Mouse (Mus musculus) neural tube, embryonic 13.5 days (tissue): ENCODE data around the gene Gimap9. TPM values are rescaled to one million over a fixed set of nuclear protein-coding genes. Genes with fewer than 3 reads are reported as not detected.

Experiments used
- ATAC-seq: fragments of 200-750 bp; cut with Nextera tagmentation; 2 replicates; pipeline ENCODE4 v1.8.0; 2017; ENCODE audit warnings: low read depth, mild to moderate bottlenecking, moderate TSS enrichment, moderate library complexity
- H3K27ac ChIP-seq: fragments of 300-500 bp; sonication (generic); replicated peaks from 2 replicates; pipeline ENCODE4 v1.5.1; 2015; ENCODE audit warnings: moderate library complexity, mild to moderate bottlenecking, inconsistent platforms
- H3K27me3 ChIP-seq: fragments of 300-500 bp; sonication (generic); 2 replicates; pipeline ENCODE4 v1.6.1; 2015; ENCODE audit warnings: mild to moderate bottlenecking, inconsistent platforms
- H3K36me3 ChIP-seq: fragments of 300-500 bp; sonication (generic); 2 replicates; pipeline ENCODE4 v1.6.1; 2015; ENCODE audit warnings: mild to moderate bottlenecking, inconsistent platforms
- H3K4me1 ChIP-seq: fragments of 300-500 bp; sonication (generic); replicated peaks from 2 replicates; pipeline ENCODE4 v1.6.1; 2015; ENCODE audit warnings: inconsistent platforms
- H3K4me2 ChIP-seq: fragments of 300-500 bp; sonication (generic); 2 replicates; pipeline ENCODE4 v1.6.1; 2015; ENCODE audit warnings: inconsistent platforms, mild to moderate bottlenecking, moderate library complexity
- H3K4me3 ChIP-seq: fragments of 300-500 bp; sonication (generic); 2 replicates; pipeline ENCODE4 v1.5.1; 2015; ENCODE audit warnings: mild to moderate bottlenecking, inconsistent platforms
- H3K9ac ChIP-seq: fragments of 300-500 bp; sonication (generic); 2 replicates; pipeline ENCODE4 v1.6.1; 2015; ENCODE audit warnings: moderate library complexity, mild to moderate bottlenecking, inconsistent platforms
- H3K9me3 ChIP-seq: fragments of 300-500 bp; sonication (generic); 2 replicates; pipeline ENCODE4 v1.6.1; 2016; ENCODE audit warnings: inconsistent platforms
- WGBS: fragments of 180-500 bp; shearing (Covaris S2); methylation state at CpG from one replicate; pipeline ENCODE4 v1.1.7; 2015; 5-methylcytosine and 5-hydroxymethylcytosine counted together
- polyA plus RNA-seq: library from polyadenylated mRNA; unstranded; fragments of >200 nt; fragmentation: Nextera tagmentation; extraction: Ambion mirVana; gene quantifications from 2 replicates; pipeline ENCODE4 v1.2.1, GENCODE M21; 2015

The Gimap9 gene
- polyA plus RNA-seq = 1.6 and 2.7 TPM in 2 replicates

DNA sequence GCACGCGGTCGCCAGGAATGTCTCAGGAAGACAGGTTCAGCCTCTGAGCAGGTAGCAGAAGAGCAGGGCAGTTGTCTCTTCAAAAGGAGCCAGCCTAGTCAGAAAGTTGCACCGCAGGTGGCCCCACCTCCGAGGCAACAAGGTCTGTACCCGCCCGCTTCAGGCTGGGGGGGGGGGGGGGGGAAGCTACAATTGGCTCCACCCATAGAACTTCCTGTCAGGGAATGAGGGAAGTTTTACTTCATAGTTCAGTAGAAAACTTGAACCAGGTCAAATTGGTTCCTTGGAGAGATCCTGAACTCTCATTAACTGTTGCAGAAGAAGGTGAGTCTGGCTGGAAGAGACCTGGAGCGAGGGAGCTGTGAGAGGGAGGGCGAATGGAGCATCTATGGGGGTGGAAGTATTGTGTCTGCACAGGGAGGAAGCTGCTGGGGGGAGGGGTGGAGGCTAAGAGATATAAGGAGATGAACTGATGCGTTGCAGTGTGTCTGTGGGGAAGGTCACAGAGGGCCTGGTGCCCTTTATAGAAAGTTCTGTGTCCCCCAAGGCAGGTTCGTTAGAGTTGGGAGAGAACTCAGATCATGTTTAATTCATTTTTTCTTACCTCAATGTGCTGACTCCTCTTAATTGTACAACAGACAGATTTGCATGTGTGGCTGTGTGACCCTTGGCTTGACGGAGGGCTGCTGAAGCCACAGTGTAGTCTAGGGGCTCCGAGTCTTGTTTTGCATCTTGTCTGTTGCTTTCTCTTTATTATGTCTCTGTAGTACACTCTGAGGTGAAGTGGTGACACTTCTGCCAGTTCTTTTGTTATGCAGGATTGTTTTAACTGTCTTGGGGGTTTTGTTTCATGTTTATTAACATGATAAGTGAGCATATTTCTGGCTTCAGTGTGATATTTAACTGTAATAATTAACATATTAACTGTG is at the start of gene Gimap9:
TSS of gene Gimap9 (plus strand) at position 199 of the 929 bp plus-strand sequence.
- Histone ChIP-seq H3K9ac (0 out of 2 replicates have a peak within 1 kb of the TSS, but pooled peaks have one; percentile 8), H3K27ac (no peak within 1 kb of the TSS), H3K4me2 (peak within 1 kb of the TSS; percentile 33), H3K36me3 (no peaks in the 10 kb centered on the region), H3K9me3 (no peaks in the 10 kb centered on the region), H3K4me3 (peak within 1 kb of the TSS; percentile 15; the same call in 1 of the 2 replicates), H3K4me1 (no peaks in the 10 kb centered on the region), H3K27me3 (no peaks in the 10 kb centered on the region)
- no peak for ATAC-seq
- WGBS = 34% methylated on average over 13 of the region's 13 CpGs

DNA sequence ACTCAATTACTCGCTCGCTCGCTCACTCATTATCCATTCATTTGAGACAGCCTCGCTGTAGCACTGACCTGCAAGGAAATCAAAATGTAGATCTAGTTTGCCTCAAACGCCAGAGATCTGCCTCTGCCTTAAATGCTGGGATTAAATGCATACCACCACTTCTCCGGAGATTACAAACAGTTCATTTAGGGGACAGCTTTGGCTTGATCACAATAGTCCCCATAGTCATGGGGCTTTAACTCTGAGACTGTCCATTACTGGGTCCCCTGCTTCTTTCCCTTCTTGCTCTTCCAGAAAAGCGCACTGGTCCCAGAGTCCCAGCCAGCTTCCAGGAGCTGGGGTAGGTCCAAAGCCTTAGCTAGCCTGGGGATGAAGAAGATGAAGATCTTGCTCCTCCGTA is 49.5 kb upstream of the Gimap9 start, which contains the start of gene AI854703:
TSS of gene AI854703 (plus strand) at position 301 of the 400 bp plus-strand sequence.
- Histone ChIP-seq H3K27ac (no peak within 1 kb of the TSS), H3K36me3 (peaks cover 5% of the 10 kb centered on the region; the same call in 1 of the 2 replicates), H3K4me1 (peaks cover 29% of the 10 kb centered on the region), H3K27me3 (peaks cover 42% of the 10 kb centered on the region), H3K9ac (peak within 1 kb of the TSS; percentile 72), H3K4me3 (peak within 1 kb of the TSS; percentile 50), H3K4me2 (peak within 1 kb of the TSS; percentile 83), H3K9me3 (no peaks in the 10 kb centered on the region)
- 27% methylated on average over 8 of the region's 8 CpGs for WGBS
- no peak for ATAC-seq

DNA sequence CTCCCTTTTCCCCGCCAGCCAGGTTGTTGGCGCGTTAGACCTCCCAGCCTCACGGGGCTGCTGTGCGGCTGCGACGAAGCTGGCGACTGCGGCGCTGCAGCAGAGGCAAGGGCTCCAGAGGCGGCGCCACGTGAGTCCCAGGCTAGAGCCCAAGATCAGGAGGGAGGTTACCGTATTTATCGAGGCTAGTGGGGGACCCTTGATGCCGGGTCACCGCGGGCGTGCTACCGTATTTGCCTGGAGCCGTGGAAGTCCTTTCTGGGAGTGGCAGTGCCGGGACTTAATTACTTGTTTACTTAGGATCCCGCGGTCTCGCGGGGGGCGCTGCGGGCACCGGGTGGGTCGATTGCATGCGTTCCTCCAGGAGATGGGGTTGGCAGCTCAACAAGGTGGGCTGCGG is 48.9 kb upstream of the Gimap9 start:
- Histone ChIP-seq H3K4me1 (peaks cover 29% of the 10 kb centered on the region), H3K36me3 (no peaks in the 10 kb centered on the region), H3K9me3 (no peaks in the 10 kb centered on the region), H3K27me3 (peaks cover 42% of the 10 kb centered on the region), H3K4me2 (peak overlapping the region; percentile 83), H3K4me3 (peak overlapping the region; percentile 50), H3K27ac (no peak overlapping the region), H3K9ac (peak overlapping the region; percentile 72)
- no peak for ATAC-seq
- WGBS = under 1% methylated on average over 32 of the region's 32 CpGs

DNA sequence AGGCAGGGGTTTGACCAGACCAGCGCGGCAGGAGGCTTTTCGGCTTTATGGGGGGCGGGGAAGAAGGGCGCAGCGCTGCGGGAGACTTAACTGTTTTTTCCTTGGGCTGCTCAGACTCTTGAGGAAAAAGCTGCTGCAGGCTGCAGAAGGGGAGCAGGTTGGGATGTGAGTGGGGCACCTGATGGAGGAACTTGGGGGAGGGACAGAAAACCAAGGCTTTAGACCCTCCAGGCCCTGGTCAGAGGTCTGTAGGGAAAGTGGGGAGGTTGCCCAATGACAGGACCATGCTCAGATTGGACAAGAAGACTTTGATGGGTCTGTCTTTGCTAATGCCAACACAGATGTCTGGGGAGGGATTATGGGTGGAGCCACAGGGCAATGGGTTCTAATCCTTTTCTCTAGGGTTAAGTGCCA is 48.4 kb upstream of the Gimap9 start:
- peaks cover 42% of the 10 kb centered on the region for H3K27me3 ChIP-seq
- H3K36me3 ChIP-seq = no peaks in the 10 kb centered on the region
- H3K4me2 ChIP-seq = peak overlapping the region; percentile 83
- no peak overlapping the region for H3K27ac ChIP-seq
- WGBS = 3% methylated on average over 7 of the region's 7 CpGs
- H3K4me1 ChIP-seq = peaks cover 29% of the 10 kb centered on the region
- no peak for ATAC-seq
- H3K4me3 ChIP-seq = peak overlapping the region; percentile 50
- H3K9me3 ChIP-seq = no peaks in the 10 kb centered on the region
- H3K9ac ChIP-seq = peak overlapping the region; percentile 72

DNA sequence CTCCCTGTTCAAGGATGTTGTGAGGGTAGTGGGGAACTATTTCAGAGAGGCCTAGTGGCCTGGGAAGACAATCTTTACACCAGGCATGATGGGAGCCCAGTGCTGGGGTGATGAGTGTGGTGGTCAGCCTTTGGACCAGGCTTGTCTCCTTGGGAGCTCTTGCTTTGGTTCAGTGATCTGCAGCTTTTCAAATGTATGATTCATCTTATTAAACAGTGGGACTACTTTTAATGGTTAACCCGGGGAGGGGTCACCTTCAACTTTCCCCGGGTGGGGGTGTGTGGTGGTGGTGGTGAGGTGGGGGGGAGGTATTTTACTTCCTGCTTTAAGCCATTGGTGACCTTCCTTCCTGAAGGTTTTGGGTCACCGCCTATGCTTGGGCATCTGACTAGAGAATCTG is 47.6 kb upstream of the Gimap9 start:
- 83% methylated on average over 3 of the region's 3 CpGs for WGBS

DNA sequence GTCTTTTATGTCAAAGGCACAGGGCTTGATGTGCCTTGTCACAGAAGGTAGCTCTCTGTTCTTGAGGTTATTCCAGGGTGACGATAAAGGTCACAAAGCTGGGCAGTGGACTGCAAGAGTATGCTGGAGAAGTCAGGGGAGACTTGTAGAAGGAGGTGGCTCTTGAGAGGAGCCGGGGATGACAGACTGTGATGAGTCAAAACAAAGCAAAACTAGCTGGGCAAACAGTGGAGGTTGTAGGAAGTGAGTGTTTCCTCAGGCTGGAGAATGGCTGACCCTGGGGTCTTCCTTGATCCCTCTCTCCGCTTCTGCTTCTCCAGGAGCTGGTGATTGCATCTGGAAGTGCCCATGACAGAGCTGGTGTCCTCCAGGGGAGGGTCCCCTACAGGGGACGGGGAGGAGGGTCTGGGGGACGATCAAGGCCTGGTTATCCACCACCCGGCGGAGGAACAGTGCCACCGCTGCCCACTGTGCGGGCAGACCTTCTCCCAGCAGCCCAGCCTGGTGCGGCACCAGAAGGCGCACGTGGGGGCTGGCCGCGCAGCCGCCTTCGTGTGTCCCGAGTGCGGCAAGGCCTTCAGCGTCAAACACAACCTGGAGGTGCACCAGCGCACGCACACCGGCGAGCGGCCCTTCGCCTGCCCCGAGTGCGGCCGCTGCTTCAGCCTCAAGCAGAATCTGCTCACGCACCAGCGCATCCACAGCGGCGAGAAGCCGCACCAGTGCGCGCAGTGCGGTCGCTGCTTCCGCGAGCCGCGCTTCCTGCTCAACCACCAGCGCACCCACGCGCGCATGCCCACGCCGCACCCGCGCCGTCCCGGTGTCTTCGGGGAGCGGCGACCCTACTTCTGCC is 46.9 kb upstream of the Gimap9 start:
- WGBS = 7% methylated on average over 54 of the region's 54 CpGs
- peaks cover 42% of the 10 kb centered on the region for H3K27me3 ChIP-seq
- H3K4me3 ChIP-seq = peak overlapping the region; percentile 45
- H3K36me3 ChIP-seq = no peaks in the 10 kb centered on the region
- H3K4me1 ChIP-seq = peaks cover 29% of the 10 kb centered on the region
- peak overlapping the region; percentile 71 for H3K9ac ChIP-seq
- H3K9me3 ChIP-seq = no peaks in the 10 kb centered on the region
- peak; percentile 60 for ATAC-seq
- H3K4me2 ChIP-seq = peak overlapping the region; percentile 78
- H3K27ac ChIP-seq = peak overlapping the region; percentile 46; the same call in 1 of the 2 replicates

More for the DNA sequence above, 47.6 kb upstream of the Gimap9 start:
- H3K9me3 ChIP-seq = no peaks in the 10 kb centered on the region
- no peak for ATAC-seq
- peaks cover 42% of the 10 kb centered on the region for H3K27me3 ChIP-seq
- no peak overlapping the region for H3K27ac ChIP-seq
- no peak overlapping the region for H3K4me3 ChIP-seq
- no peak overlapping the region for H3K4me2 ChIP-seq
- no peaks in the 10 kb centered on the region for H3K36me3 ChIP-seq
- no peak overlapping the region for H3K9ac ChIP-seq
- peaks cover 29% of the 10 kb centered on the region for H3K4me1 ChIP-seq

DNA sequence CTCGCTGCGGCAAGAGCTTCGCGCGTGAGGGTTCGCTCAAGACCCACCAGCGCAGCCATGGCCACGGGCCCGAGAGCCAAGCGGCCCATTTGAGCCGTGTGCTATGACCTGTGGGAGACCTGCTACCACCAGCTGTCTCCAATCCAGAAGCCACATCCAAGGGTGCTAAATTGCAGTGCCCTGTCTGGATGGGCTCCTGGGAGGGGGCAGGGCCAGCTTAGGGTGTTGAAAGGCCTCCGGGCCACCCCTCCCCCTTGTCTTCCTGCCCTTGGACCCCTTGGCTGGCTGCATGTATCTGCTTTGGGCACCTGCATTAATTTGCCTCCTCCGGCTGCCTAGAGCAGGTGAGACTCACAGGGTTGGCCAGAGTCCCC is 46.3 kb upstream of the Gimap9 start:
- Histone ChIP-seq H3K27me3 (peaks cover 42% of the 10 kb centered on the region), H3K27ac (peak overlapping the region; percentile 46; the same call in 1 of the 2 replicates), H3K4me3 (peak overlapping the region; percentile 45), H3K9me3 (no peaks in the 10 kb centered on the region), H3K4me1 (peaks cover 29% of the 10 kb centered on the region), H3K9ac (peak overlapping the region; percentile 71), H3K4me2 (peak overlapping the region; percentile 78), H3K36me3 (no peaks in the 10 kb centered on the region)
- peak; percentile 41 for ATAC-seq
- WGBS = 15% methylated on average over 13 of the region's 13 CpGs

DNA sequence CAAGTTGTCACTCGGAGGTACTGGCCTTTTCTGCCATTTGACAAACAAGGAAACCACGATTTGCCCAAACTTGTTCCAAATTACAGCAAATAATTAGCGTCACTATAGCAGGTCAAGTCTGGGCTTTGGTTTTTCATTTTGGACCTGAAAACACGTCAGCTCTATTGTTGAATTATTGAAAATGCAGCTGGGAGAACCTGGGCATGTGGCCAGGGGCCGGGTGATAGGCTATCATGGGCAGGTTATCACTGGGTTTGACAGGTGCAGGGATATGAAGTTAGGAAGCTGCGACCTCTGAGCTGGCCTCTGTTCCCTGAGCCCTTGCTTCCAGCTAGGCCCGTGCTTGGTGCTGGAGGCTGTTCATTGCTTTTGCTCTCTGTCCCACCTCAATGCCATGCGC is 45.1 kb upstream of the Gimap9 start:
- H3K27ac ChIP-seq = no peak overlapping the region
- 94% methylated on average over 8 of the region's 8 CpGs for WGBS

DNA sequence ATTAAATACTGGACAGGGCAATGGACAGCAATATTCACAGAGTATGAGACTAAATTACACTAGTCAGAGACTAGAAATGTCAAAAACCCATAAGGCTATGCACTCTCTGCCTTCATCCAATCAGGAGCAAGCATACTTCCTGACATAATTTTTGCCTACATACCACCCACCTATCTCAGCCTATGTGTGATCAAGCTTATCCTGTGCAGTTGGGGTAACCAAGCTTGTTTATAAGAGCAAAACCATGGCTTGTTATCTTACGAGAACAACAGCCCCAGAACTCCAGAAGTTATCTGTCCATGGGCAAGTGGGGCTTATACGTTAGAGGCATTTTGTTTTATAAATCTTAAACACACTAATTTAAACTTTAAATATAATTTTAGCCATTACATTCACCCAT is 40.8 kb upstream of the Gimap9 start:
- Histone ChIP-seq H3K36me3 (no peaks in the 10 kb centered on the region), H3K4me1 (0 out of 2 replicates have a peak, but pooled peaks cover 3% of the 10 kb centered on the region), H3K9me3 (no peaks in the 10 kb centered on the region), H3K4me2 (no peak overlapping the region), H3K9ac (no peak overlapping the region), H3K27me3 (peaks cover 2% of the 10 kb centered on the region), H3K4me3 (no peak overlapping the region), H3K27ac (no peak overlapping the region)
- 90% methylated on average over 2 of the region's 2 CpGs for WGBS
- ATAC-seq = no peak

More for the DNA sequence above, 45.1 kb upstream of the Gimap9 start:
- Histone ChIP-seq H3K36me3 (no peaks in the 10 kb centered on the region), H3K4me3 (no peak overlapping the region), H3K9ac (no peak overlapping the region), H3K9me3 (no peaks in the 10 kb centered on the region), H3K27me3 (peaks cover 36% of the 10 kb centered on the region), H3K4me1 (peaks cover 29% of the 10 kb centered on the region), H3K4me2 (no peak overlapping the region)
- ATAC-seq = no peak

DNA sequence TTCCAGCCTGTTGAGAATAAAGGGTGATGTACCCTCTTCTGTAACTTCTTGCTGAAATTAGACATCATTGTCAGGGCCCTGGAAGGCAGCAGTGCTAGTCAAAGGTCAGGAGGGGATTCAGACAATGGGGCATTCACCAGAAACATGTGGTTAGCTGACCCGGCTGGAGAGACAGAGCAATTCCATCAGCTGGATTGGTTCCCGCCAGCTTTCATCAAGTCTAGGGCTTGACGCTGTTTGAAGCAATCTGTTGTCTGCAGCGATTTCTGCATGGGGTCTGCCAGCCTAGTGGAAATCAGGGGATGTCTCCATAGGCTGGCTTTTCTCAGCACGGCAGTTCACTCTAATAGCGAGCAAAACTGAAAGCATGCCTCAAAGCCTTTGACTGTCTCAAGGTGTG is 39.4 kb upstream of the Gimap9 start:
- 32% methylated on average over 6 of the region's 6 CpGs for WGBS
- H3K36me3 ChIP-seq = no peaks in the 10 kb centered on the region

DNA sequence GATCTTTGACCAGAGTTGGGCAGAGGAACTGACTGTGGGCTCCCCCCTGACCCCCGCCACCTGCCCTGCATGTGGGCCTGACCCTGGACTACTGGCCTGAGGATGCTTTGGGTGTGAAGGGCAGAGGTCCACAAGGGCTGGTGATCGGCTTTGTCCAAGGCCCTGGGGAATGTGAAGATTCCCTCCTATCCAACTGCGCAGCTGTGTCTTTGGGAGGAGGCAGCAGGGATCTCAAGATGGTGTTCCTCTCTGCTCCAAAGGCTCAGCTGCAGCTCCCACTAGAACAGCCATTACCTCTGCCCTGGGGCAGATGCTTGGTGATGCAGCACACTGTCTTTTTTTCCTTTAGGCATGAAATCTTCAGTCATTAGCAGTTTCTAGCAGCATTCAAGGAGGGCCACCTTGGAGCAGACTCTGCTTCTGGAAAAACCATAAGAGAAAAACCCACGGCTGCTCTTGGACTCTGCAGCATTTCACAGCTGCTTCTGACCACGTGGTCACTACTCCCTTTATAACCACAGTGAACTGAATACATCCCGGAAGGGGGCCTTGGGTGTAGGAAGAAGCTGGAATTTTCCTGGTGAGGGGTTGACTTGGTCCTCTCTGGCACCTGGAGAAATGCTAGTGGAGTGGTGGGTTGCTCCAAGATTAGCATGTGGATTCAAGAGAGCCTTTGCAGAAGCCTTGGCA is 38.0 kb upstream of the Gimap9 start:
- Histone ChIP-seq H3K36me3 (no peaks in the 10 kb centered on the region), H3K27me3 (no peaks in the 10 kb centered on the region), H3K9me3 (no peaks in the 10 kb centered on the region), H3K4me1 (0 out of 2 replicates have a peak, but pooled peaks cover 3% of the 10 kb centered on the region), H3K4me2 (no peak overlapping the region), H3K9ac (no peak overlapping the region), H3K4me3 (no peak overlapping the region), H3K27ac (no peak overlapping the region)
- 62% methylated on average over 6 of the region's 6 CpGs for WGBS
- no peak for ATAC-seq

More for the DNA sequence above, 39.4 kb upstream of the Gimap9 start:
- no peaks in the 10 kb centered on the region for H3K9me3 ChIP-seq
- H3K4me1 ChIP-seq = 0 out of 2 replicates have a peak, but pooled peaks cover 3% of the 10 kb centered on the region
- H3K27me3 ChIP-seq = no peaks in the 10 kb centered on the region
- ATAC-seq = no peak
- H3K4me3 ChIP-seq = no peak overlapping the region
- no peak overlapping the region for H3K4me2 ChIP-seq
- no peak overlapping the region for H3K27ac ChIP-seq
- H3K9ac ChIP-seq = no peak overlapping the region
